Mouse (Mus musculus): ENCODE results near the gene Kirrel2.

GRCm38 (mm10) chr7:30490251-30490956 lies 32.9 kb upstream of the Kirrel2 start:
- TF ChIP-seq CTCF (IDR thresholded peaks at IDR 0.05; ENCODE audit: extremely low read depth, insufficient read length, insufficient replicate concordance, low read depth, low read length) (peak; percentile 57; the same call in 1 of the 2 replicates), POLR2A (IDR thresholded peaks at IDR 0.05; ENCODE audit: low read depth, low read length) (no peak)
